Mouse (Mus musculus): ENCODE results near the gene Hcn1.

Gene Hcn1

GRCm38 (mm10) chr13:118028662-118029061, 426.5 kb downstream of the Hcn1 start:
- no peak for DNase-seq

GRCm38 (mm10) chr13:118029579-118029978, 427.5 kb downstream of the Hcn1 start:
- DNase-seq = no peak

GRCm38 (mm10) chr13:118035598-118035997, 433.5 kb downstream of the Hcn1 start:
- no peak for DNase-seq
